Mouse (Mus musculus) hindbrain, embryonic 10.5 days (tissue): Measurements from ENCODE around the gene Cyp4a32. TPM values are rescaled to one million over a fixed set of nuclear protein-coding genes. Genes with fewer than 3 reads are reported as not detected.
"Not testable (repeated sequence)": the region's sequence is repeated elsewhere in the genome, so short reads cannot be mapped to it uniquely, and the experiment has no call there.

Source experiments
- DNase-seq: peaks from one replicate; pipeline ENCODE4 v3.0.0-alpha.2; 2017; ENCODE audit warnings: low spot score
- H3K27ac ChIP-seq: fragments of 300-500 bp; sonication (generic); 2 replicates; pipeline ENCODE4 v1.5.1; 2016; ENCODE audit warnings: mild to moderate bottlenecking, moderate library complexity
- H3K27me3 ChIP-seq: fragments of 300-500 bp; sonication (generic); 2 replicates; pipeline ENCODE4 v1.6.1; 2016; ENCODE audit warnings: mild to moderate bottlenecking; ENCODE audit not compliant: poor library complexity, insufficient read depth, severe bottlenecking
- H3K36me3 ChIP-seq: fragments of 300-500 bp; sonication (generic); 2 replicates; pipeline ENCODE4 v1.6.1; 2016; ENCODE audit warnings: mild to moderate bottlenecking, moderate library complexity
- H3K4me1 ChIP-seq: fragments of 300-500 bp; sonication (generic); replicated peaks from 2 replicates; pipeline ENCODE4 v1.6.1; 2016; ENCODE audit warnings: mild to moderate bottlenecking
- H3K4me3 ChIP-seq: fragments of 300-500 bp; sonication (generic); 2 replicates; pipeline ENCODE4 v1.5.1; 2016; ENCODE audit warnings: mild to moderate bottlenecking, moderate library complexity
- H3K9me3 ChIP-seq: fragments of 300-500 bp; sonication (generic); 2 replicates; pipeline ENCODE4 v1.6.1; 2016; ENCODE audit warnings: mild to moderate bottlenecking, moderate library complexity
- WGBS: fragments of 180-500 bp; shearing (Covaris S2); methylation state at CpG from one replicate; pipeline ENCODE4 v1.1.7; 2016; 5-methylcytosine and 5-hydroxymethylcytosine counted together
- polyA plus RNA-seq: library from polyadenylated mRNA; unstranded; fragments of >200 nt; fragmentation: Nextera tagmentation; extraction: Ambion mirVana; gene quantifications from 2 replicates; pipeline ENCODE4 v1.2.1, GENCODE M21; 2016

Gene Cyp4a32
- polyA plus RNA-seq, 1 experiment from 2014 or later, result not detected

- 95% methylated on average over 3 of the region's 3 CpGs for WGBS
- H3K4me3 ChIP-seq, H3K9me3 ChIP-seq, H3K36me3 ChIP-seq, H3K27me3 ChIP-seq, DNase-seq, H3K27ac ChIP-seq, H3K4me1 ChIP-seq: not testable (repeated sequence)
Observed at GRCm38 (mm10) chr4:115625560-115625959, 24.8 kb downstream of the Cyp4a32 start.

DNA sequence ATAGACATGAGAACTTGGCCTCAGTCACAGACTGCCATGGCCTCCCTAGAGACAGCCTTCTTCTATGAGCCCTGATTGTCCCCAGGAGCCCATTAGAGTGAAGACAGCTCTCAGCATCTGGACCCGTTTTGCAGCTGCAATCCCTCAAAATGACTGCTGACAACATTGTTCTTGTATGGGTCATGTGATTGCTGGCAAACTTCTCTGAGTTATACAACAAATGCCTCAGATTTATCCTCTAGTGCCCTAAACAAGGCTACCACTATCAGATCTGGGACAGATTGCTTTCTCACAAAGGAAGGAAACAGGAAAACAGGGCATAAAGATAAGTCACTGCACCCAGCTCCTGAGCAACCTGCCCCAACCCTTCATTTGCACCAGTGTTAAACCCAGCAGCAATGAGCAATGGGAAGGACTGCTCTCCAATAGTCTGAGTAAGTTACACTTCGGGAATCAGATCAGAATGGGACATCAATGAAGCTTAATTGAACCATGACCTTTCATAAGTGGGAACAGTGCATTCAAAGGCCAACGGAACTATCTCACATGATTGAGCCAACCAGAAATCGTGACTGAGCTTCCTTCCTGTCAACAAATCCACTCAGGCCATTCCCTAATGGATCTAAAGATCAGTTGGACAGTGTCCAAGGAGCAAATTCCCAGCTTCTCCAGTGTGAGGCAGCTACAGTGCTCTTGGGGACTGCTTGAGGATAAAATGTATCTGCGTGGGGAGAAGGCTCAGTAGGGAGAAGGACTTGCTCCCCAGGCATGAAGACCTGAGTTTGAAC, 42.4 kb downstream of the Cyp4a32 start:
- 78% methylated on average over 5 of the region's 5 CpGs for WGBS
- no peak overlapping the region for H3K27ac ChIP-seq
- H3K36me3 ChIP-seq, result no peaks in the 10 kb centered on the region
- no peaks in the 10 kb centered on the region for H3K9me3 ChIP-seq
- DNase-seq, result no peak
- H3K27me3 ChIP-seq, result no peaks in the 10 kb centered on the region
- H3K4me1 ChIP-seq, result no peaks in the 10 kb centered on the region
- H3K4me3 ChIP-seq, result no peak overlapping the region

DNA sequence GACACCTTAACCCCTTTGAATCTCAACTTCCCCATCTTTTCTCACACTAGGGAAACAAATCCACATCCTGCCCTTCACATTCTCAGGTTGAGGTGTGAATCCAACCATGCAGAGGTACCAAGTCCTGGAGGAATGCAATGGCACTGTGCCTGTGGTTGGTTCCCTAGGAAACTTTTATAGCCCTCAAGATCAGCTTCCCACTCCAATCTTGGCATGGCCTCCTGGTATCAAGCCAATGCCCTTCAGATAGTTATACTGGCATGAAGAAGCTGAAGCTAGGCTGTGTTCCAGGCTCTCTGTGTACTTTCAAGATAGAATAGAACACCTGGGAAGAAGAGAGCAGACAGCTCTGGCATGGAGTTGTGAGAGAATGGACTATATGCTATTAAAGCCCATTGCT, 44.6 kb downstream of the Cyp4a32 start:
- DNase-seq, result no peak
- no peak overlapping the region for H3K4me3 ChIP-seq
- no peak overlapping the region for H3K27ac ChIP-seq
- no peaks in the 10 kb centered on the region for H3K27me3 ChIP-seq
- H3K4me1 ChIP-seq, result no peaks in the 10 kb centered on the region
- H3K9me3 ChIP-seq, result no peaks in the 10 kb centered on the region
- H3K36me3 ChIP-seq, result no peaks in the 10 kb centered on the region

- no peak for DNase-seq
- Histone ChIP-seq H3K27me3 (no peaks in the 10 kb centered on the region), H3K27ac (no peak within 1 kb of the TSS), H3K4me3 (no peak within 1 kb of the TSS), H3K9me3 (no peaks in the 10 kb centered on the region), H3K4me1 (no peaks in the 10 kb centered on the region), H3K36me3 (no peaks in the 10 kb centered on the region)
- WGBS, result 90% methylated on average over 9 of the region's 9 CpGs
Observed at GRCm38 (mm10) chr4:115647580-115647979, 46.8 kb downstream of the Cyp4a32 start, which contains the start of gene Cyp4b1. Gene Cyp4b1 (minus strand): TSS chr4:115647723.

DNA sequence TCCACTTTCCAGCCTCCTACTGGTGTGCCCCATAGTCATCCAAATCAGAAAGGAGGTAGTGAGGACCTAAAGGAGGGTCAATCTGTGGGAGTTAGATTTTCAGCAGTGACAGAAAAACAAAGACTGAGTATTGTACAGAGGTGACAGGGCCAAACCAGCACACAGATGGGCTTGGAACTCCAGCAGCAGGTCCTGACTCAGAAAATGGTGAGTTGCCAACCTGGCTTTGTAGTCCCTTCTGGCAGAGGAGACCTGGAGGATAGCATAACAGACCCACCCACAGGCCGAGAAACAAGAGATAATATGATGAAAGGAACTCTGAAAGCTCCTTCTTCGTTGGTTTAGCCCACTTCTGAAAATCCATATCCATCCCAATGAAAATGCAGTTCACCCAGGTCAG, 48.0 kb downstream of the Cyp4a32 start:
- no peak overlapping the region for H3K27ac ChIP-seq
- no peak for DNase-seq
- H3K9me3 ChIP-seq, result no peaks in the 10 kb centered on the region
- H3K27me3 ChIP-seq, result no peaks in the 10 kb centered on the region
- WGBS, result 61% methylated on average over 2 of the region's 2 CpGs
- no peak overlapping the region for H3K4me3 ChIP-seq
- H3K36me3 ChIP-seq, result no peaks in the 10 kb centered on the region
- H3K4me1 ChIP-seq, result no peaks in the 10 kb centered on the region

- Histone ChIP-seq H3K27ac (no peak overlapping the region), H3K9me3 (no peaks in the 10 kb centered on the region), H3K4me3 (no peak overlapping the region), H3K27me3 (no peaks in the 10 kb centered on the region), H3K4me1 (no peaks in the 10 kb centered on the region), H3K36me3 (no peaks in the 10 kb centered on the region)
- no peak for DNase-seq
Observed at GRCm38 (mm10) chr4:115649344-115649743, 48.6 kb downstream of the Cyp4a32 start.

DNA sequence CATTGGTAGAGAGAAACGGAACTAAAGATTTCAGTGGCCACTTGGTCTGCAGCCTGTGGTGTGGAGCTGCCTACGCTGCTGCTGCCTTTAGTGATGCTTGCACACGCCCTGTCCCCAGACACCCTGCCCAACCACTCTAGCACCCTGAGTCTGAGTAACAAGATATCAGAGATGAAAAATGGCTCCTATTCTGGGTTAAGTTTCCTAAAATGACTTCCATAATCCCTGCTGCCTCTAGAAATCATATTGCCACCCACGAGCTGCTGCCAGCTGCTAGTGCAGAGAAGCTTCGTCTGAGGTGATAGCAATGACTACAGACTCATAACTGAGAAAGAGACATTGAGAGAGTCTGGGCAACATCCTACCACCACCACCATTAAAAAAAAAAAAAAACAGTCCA, 50.1 kb downstream of the Cyp4a32 start:
- H3K36me3 ChIP-seq, result no peaks in the 10 kb centered on the region
- H3K27ac ChIP-seq, result no peak overlapping the region
- H3K4me1 ChIP-seq, result no peaks in the 10 kb centered on the region
- no peak for DNase-seq
- no peaks in the 10 kb centered on the region for H3K27me3 ChIP-seq
- 83% methylated on average over 5 of the region's 5 CpGs for WGBS
- H3K4me3 ChIP-seq, result no peak overlapping the region
- no peaks in the 10 kb centered on the region for H3K9me3 ChIP-seq

GRCm38 (mm10) chr4:115655841-115656534, 55.2 kb downstream of the Cyp4a32 start:
- H3K27me3 ChIP-seq, H3K36me3 ChIP-seq, DNase-seq, H3K27ac ChIP-seq, H3K4me3 ChIP-seq, H3K9me3 ChIP-seq: not testable (repeated sequence)
- H3K4me1 ChIP-seq, result peaks cover 10% of the 10 kb centered on the region
- 89% methylated on average over 7 of the region's 7 CpGs for WGBS

- not testable (repeated sequence) for H3K4me3 ChIP-seq, H3K9me3 ChIP-seq, H3K27ac ChIP-seq, H3K36me3 ChIP-seq, DNase-seq, H3K27me3 ChIP-seq
- 95% methylated on average over 1 of the region's 1 CpGs for WGBS
- H3K4me1 ChIP-seq, result peaks cover 10% of the 10 kb centered on the region
Observed at GRCm38 (mm10) chr4:115656535-115656922, 55.8 kb downstream of the Cyp4a32 start.

DNA sequence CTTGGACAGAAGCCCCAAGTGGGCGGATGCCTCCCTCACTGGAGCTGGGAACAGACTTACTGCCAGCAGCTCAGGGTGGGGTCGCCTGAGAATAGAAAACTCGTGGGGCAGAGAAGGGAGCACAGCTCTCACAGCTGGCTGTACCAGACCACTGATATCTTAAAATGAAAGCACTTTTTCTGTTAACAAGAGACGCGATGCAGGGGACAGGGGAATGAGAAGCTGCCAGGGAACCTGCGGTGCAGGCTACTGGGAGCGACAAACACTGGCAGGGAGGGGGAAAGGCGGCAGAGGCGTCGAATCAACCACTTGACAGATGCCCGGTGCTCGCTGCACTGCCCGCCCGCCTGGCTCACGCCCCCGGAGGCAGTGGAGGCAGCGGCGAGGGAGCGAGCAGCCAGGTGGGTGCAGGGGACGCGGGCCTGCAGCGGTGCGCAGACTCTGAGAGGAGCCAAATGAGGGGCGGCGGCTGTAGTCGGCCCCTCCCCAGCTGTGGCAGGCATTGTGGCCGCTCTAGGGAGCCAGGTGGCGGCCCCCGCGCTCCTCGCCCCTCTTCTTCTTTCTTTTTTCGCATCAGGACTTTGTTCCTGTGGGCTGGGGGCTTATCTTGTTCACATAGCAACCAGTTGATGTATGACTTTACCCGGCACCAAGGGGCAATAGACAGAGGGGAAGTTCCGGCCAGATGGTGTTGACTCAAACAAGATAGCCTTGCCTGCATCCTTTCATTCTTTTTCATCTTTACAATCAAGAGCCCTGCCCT, 56.5 kb downstream of the Cyp4a32 start:
- Histone ChIP-seq H3K4me1 (peaks cover 10% of the 10 kb centered on the region), H3K9me3 (no peaks in the 10 kb centered on the region), H3K27me3 (peaks cover 6% of the 10 kb centered on the region; the same call in 1 of the 2 replicates), H3K27ac (peak overlapping the region; percentile 77), H3K4me3 (peak overlapping the region; percentile 57), H3K36me3 (no peaks in the 10 kb centered on the region)
- DNase-seq, result peak; percentile 47
- WGBS, result 3% methylated on average over 34 of the region's 34 CpGs

- peaks cover 10% of the 10 kb centered on the region for H3K4me1 ChIP-seq
- no peak for DNase-seq
- peaks cover 6% of the 10 kb centered on the region; the same call in 1 of the 2 replicates for H3K27me3 ChIP-seq
- no peaks in the 10 kb centered on the region for H3K36me3 ChIP-seq
- H3K9me3 ChIP-seq, result no peaks in the 10 kb centered on the region
- H3K4me3 ChIP-seq, result 0 out of 2 replicates have a peak overlapping the region, but pooled peaks have one; percentile 57
- H3K27ac ChIP-seq, result no peak overlapping the region
Observed at GRCm38 (mm10) chr4:115657867-115658249, 57.1 kb downstream of the Cyp4a32 start.

GRCm38 (mm10) chr4:115659190-115659589, 58.4 kb downstream of the Cyp4a32 start:
- Histone ChIP-seq H3K36me3 (no peaks in the 10 kb centered on the region), H3K27ac (no peak overlapping the region), H3K4me3 (no peak overlapping the region), H3K27me3 (peaks cover 6% of the 10 kb centered on the region; the same call in 1 of the 2 replicates), H3K4me1 (peaks cover 10% of the 10 kb centered on the region), H3K9me3 (no peaks in the 10 kb centered on the region)
- DNase-seq, result no peak
